Mouse (Mus musculus) right cerebral cortex, postnatal 25 days (tissue): Measurements from ENCODE around the gene Sept11.

Source experiments
- DNase-seq: peaks from one replicate; pipeline ENCODE4 v3.0.0; 2022

Gene Sept11

DNA sequence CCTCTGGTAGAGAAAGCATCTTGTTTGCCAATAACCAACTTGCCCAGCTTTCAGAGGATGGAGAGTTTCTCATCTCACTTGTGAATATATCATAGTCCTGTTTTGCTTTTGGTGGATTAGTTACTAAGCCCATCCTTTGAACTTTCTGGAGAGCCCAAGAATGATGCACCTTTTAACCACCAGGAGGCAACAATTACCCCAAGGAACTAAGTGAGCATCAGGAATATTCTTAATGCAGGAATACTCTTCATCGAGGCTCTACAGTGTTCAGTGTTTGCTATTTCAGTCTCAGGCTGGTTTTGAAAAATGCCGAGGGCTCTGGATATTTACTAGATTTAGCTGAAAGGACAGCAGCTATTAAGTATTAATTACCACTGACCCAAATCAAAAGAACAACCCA is 87.0 kb downstream of the Sept11 start:
- no peak for DNase-seq

DNA sequence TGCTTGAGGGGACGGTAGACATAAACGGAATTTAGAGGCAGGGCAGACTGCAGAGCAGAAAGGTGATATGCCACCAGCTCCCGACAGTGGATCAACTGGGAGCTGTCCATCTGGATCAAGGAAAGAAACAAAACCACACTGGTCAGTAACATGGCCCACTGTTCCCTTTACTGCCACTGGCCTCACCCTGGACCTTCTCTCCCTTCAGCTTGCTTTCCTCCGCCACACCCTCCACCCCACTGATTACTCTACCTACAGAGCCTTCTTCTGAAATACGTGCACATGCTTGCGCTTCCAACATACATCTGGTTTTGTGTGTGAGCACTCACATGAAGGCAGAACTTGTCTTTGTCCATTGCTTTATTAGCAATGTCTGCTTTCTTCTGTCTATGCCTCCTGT is 90.1 kb downstream of the Sept11 start:
- no peak for DNase-seq

DNA sequence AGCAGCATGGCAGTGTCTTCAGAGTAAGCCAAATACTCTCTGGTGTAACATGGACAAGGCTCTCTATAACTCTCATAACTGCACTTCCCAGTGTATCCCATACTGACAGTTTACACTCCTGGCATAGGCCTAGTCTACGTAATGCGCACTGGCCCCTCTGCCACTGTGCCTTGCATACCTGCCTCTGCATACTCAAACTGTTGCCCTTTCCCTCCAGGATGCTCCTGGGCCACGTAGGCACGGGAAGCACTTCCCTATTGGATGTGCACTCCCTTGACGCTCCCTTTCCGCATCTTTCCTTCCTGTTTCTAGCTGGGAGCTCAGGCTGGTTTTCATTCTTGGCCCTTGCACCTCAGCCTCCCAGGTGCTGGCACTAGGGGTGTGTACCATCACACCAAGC is 91.3 kb downstream of the Sept11 start:
- DNase-seq, result no peak

DNA sequence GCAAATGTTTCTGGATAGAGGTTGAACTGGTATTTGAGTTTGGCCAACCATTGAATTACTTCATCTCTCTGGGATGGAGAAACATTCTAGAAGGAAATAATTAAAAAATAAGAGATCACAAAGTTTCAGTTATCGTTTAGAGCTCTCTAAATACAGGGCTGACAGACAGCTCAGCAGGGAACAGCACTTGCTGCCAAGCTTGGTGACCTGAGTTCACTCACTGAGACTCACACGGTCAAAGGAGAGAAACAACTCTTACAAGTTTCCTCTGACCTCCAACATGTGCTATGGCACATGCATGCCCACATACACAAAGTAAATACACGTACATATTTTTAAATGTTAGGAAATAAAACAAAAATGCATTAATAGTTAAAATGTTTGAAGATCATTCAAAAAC is 96.4 kb downstream of the Sept11 start:
- no peak for DNase-seq

DNA sequence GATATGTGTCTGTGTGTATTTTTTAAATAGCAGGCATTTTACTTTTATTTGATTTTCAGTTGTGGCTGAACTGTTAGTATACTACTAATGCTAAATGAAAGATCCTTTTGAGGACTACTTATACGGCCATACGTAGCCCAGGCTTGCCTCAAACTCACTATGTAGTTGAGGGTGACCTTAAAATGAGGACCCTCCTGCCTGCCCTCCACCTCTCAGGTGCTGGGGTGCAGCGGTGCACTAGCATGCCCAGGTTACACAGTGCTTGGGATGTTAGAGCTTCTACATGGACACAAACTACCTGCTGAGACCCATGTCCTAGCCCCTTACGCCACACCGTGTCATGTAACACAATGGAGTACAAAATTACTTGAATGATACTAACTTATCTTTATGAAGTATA is 97.2 kb downstream of the Sept11 start:
- no peak for DNase-seq

DNA sequence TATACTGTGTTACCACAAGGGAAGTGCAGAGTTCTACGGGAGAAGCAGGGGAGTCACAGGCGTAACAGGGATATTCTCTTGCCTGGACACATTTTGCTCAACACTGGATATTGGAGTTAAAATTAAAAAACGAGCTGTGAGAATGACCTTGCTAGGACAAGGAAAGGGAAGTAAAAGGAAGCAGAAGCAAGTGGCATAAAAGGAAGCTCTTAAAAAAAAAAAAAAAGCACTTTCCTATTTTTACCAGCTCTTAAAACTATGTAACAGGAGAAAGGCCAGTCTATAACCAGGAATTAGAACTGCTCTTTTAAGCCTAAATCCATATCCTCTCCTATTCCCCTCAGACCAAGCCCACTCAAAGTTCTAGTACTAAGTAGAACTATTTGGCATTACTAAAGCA is 105.0 kb downstream of the Sept11 start:
- DNase-seq, result no peak

DNA sequence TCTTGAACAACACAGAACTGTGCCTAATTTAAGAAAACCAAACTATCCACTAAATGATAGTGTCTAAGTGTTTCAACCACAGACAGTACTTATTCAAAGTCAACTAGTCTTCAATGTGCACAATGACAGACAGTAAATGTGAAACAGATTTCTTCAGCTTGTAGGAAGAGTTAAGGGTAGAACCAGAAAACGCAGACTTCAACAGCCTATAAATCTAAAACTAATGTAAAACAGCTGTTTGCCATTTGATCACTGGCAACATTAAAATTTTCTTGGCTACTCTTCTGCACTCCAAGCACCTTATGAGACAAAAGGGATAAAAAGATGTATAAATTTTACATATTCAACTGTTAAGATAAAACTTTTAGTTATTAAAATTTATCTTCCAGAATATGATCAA is 107.9 kb downstream of the Sept11 start:
- DNase-seq, result no peak

DNA sequence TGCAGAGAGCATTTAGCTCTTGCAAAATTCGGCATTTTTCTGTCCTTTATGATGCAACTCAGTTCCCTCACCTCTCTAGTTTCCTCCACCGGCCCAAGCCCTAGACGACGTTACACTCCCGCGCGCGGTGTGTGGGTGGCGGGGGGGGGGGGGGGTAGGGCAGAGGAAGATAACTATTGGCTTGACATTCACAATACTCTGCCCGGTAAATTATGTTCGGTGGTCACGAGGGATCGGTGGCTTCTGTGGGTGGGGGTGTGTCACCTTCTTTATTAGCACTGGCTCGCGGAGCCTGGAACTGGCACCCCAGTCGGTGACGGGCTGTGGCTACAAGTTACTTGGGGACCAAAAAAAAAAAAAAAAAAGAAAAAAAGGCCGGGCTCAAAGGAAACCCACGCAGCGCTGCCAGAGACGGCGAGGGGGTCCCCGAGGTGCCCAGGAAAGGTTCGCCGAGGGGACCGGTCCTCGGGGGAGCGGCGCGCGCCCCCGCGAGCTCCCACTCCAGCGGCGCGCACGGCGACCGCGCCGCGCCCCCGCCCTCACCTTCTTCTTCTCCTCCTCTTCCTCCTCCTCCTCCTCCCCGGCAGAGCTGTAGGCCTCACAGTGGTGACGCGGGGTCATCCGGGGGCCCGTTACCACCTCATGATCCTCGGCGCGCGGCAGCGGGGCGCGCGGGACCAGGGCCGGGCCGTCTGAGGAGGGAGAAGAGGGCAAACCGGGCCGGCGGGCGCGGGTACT is 112.3 kb downstream of the Sept11 start:
- peak; percentile 61 for DNase-seq

DNA sequence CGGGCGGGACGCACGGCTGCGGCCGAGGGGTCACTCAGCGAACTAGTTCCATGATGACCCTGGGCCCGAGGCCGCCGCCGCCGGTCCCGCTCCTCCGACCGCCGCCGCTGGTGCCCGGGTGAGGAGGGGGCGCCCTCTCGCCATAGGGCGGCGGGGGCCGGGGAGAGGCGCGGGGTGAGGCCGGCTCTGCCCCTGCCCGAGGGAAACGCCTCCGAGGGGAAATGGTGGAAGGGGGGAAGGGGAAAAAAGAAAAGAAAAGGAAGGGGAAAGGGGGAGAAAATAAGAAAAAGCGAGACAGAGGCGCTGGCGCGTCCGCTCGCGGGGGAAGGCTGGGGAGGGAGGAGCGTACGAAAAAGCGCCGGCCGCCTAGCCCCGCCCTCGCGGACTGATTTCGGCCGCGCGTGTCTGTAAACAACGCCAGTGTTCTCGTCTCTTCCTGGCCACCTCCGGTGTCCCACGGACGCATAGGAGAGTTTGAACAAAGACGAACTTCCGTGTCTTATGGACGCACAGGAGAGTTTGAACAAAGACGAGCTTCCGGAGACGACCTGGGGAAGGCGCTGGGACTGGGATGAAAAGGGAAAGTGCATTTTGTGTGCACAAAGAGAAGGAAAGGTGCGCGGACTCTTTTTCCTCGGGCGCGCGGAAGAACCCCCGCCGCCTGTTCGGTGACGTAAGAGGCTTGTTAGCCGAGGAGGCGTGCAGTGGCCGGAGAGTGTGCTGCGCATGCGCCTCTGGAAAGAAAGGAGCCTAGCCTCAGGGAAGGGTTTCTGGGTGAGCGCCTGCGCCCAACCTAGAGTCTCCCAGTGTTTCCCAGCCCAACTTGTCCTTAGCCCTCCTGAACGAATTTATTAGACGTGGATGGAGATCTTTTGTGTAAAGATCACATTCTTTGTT is 113.1 kb downstream of the Sept11 start, which contains the start of the genes Ccni and 2010109A12Rik:
Ccni (minus strand) TSS at position 387 of the 897 bp plus-strand sequence.
2010109A12Rik (plus strand) TSS at position 410 of the 897 bp plus-strand sequence.
- peak; percentile 95 for DNase-seq

DNA sequence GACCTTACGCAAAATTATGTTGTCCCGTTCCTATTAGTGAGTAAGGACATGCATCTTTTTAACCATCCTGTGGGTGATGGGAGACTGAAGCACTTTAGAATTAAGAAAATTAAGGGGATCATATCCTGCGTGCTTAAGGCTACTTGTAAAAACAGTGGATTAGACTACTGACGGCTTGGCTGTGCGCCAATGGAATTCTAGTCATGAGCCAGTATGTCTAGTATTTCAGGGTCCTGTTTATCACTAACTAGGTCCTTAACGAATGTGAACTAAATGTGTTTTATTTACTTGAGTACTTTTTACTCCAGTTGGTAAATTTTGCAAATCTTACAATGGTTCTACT is 113.7 kb downstream of the Sept11 start:
- no peak for DNase-seq

DNA sequence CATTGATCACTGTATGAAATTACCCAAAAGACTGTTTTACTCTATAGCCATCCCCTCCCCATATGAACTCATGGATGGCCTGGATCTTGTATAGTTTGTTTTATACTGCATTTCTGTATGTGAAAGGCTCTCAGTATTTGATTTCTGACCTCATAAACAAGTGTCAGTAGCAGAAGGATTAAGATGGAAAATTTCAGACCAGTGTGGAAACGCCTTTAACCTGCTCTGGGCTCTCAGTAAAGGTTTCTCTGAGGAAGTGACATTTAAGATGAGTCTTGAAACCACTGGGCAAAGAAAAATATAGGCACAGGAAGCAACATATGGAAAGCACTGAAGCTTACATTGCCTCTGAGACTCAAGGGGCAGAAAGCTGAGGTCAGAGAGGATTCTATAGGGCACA is 114.3 kb downstream of the Sept11 start:
- no peak for DNase-seq

DNA sequence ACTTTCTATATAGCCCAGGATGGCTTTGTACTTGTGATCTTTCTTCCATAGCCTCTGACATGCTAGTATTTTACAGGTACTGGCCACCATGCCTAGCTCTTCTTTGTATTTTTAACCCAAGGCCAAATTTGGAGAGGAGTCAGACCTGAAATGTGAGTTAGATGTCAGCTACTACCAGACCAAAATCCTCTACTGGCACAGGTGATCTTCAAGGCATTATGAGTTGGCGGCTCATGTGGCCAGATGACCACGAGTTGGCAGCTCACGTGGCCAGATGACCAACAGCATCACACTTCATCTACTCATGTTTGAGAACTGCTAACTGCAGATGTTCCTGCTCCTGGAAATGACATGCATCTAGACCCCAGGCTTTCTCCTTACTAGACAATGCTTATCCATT is 125.1 kb downstream of the Sept11 start:
- no peak for DNase-seq

DNA sequence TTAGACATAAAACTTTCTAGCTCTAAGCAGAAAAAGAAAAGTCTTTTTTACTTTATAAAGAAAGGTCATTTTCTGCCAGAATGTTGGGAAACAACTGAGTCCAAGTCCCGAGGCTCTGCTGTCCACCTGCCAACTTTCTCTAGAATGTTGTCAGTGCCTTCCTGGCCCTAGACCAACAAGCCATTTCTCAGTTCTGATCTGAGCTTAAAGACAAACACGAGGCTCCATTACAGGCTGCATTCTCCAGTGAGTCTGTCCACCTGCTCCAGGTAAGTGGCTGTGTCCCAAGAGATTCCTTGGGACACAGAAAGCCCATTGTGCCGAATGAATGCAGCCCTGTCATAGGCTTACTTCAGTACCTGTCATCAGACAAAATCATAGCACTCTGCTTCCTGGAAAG is 128.4 kb downstream of the Sept11 start:
- no peak for DNase-seq

DNA sequence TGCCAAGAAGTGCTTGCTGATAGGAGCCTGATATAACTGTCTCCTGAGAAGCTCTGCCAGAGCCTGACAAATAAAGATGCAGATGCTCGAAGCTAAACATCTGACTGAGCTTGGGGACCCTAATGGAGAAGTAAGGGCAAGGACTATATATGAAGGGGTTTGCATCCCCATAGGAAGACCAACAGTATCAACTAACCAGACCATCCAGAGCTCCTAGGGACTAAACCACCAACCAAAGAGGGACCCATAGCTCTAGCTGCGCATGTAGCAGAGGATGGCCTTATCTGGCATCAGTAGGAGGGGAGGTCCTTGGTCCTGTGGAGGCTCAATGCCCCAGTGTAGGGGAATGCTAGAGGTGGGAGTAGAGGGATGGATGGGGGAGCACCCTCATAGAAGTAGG is 131.3 kb downstream of the Sept11 start:
- DNase-seq, result no peak
